Mouse (Mus musculus): ENCODE measurements around the gene Rftn1.

- no peak for TF ChIP-seq CTCF (IDR thresholded peaks at IDR 0.05; ENCODE audit: insufficient read depth, low read depth, low read length)
- TF ChIP-seq POLR2A (IDR thresholded peaks at IDR 0.05; ENCODE audit: insufficient read depth, low read depth, low read length) = no peak
Measured at GRCm38 (mm10) chr17:50136060-50136459, 54.4 kb downstream of the Rftn1 start.
